Mouse (Mus musculus) liver (tissue): ENCODE data around the gene Gm11213.

Experiments
- DNase-seq: peaks from one replicate; pipeline ENCODE4 v3.0.0-alpha.2; 2020; ENCODE audit warnings: mixed read lengths

Gm11213 gene

DNA sequence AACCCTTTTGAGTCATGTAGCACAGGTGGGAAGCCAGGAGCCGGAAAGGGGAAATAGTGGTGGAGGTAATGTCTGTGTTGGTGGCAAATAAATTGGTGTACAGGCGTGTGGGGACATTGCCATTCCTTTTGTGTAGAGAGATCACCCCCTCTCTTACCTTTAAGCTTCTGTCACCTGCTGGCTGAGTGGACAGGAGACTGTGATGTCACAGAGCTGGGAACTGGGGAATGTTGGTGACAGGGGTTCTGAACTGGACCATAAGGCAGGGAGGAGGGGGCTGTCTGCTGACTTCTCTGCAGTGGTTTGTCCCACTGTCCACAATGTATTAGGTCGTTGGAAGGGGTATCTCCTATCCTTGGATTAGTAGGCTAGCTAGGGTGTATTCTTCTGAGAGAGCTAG, at the start of gene Gm11213:
Gene Gm11213, minus strand, starts transcription at position 317 of the 400 bp plus-strand sequence.
- no peak for DNase-seq

DNA sequence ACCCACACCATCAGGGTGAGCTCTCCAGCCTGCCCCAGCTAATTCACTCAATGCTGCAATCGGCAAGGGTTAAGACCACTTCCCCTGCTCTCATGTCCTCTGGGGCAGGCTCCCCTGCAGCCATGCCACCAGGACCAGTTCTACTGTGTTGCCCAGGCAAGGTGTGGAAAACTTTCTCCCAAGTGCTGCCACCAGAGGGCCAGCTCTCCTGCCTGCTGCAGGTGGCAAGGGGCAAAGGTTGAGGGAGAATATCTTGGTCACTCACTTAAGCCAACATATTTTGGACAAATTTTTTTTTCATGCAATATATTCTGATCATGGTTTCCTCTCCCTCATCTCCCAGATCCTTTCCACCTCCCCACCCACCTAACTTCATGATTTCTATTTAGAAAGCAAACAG, 49.3 kb upstream of the Gm11213 start:
- DNase-seq: no peak

DNA sequence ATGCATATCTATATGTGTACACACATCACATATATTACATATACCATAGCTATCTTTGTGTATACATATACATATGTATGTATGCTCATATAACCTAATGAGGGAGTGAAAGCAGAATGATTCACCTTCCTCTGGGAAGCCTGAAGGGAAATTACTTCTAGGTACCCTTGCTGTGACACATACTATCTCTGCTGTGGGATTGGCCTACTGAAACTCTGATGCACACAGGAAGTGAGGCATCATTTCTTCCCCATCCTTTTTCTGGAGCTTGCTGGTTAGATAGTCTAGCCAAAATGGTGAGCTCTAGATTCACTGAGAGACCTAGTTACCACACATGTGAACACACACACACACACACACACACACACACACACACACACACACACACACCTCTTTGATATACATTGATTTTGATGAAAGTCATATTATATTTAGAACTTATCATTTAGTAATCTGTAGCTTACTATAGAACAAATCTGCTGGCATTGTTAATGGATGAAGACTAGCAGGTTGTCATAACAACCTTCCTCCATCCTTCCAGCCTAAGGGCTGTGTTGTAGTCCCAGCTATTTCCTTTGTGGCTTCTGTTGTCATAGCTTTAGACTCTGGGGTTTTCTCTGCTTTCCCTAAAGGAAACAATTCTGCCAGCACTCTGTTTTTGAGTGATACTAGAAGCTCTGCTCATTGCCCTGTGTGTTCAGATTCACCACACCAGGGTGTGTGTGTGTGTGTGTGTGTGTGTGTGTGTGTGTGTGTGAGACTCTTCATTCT, 39.1 kb upstream of the Gm11213 start:
- DNase-seq: no peak

DNA sequence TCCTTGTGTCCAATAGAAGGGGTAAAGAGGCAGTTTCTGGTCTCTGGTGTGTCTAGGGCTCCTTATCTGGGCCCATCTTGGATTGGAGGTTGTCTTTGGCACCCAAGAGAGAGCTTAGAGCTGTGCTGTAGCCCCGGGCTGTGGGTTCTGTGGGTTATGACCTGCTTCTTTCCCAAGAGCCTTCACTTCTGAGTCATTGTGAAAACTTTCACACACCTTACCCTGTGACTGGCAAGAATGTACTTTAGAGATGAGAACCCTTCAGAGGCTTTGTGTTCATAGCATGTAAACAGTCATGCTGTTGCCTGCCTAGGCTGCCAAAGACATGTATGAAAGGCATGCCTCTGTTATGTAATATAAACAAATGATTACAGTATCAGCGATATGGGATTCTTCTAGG, 34.8 kb upstream of the Gm11213 start:
- no peak for DNase-seq

DNA sequence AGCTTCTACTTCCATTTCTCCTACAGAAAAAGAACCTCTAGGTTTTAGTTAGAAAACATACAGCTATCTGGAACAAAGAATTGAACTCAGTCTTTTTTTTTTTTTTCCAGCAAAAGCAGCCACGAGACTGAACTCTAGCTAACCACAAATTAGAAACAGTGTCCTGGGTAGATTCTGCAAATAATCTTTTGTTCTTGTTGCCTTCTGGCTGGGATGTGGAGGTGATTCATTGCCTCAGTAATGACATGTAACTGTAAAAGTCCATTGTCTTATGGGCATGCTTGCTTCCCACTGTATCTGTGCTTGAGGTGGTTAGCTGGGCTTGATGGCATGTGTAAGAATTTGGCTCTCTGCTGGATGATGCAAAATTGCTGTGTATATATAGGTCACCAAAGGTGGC, 33.5 kb upstream of the Gm11213 start:
- no peak for DNase-seq

DNA sequence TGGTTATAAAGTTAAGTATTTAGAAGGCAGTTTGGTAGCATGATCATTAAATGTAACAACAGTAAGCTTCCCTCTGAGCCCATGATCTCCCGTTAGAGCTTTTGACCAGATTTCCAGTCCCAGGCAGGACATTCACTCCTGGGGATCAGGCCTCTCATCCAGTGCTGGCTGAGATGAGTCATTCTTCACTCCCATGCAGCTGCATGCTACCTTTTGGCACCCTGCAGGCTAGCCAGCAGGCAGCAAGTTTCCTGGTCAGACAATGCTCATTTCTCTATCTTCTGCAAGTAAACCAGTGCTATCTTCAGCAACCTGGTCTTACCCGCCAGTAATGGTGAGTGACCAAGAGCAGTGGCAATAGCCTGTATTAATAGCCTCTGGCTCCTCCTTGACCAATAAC, 28.1 kb upstream of the Gm11213 start:
- no peak for DNase-seq

DNA sequence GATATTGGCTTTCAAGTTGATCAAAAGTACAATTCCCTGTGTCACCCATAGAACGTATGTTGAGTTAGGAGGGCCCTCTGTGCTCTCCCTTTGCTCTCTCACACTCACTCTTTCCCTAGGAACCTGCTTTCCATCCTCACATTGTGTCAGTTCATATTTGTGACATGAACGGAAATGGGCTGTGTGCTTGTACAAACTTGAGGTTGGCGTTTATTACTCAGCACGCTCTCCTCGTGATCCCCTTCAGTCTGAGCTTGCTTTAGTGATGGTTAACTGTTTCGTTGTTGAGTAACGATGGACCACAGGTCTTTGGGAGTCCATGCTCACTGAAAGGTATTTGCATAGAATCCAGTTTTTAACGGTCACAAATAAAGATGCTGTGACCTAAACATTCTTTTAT, 22.1 kb upstream of the Gm11213 start:
- DNase-seq: no peak

DNA sequence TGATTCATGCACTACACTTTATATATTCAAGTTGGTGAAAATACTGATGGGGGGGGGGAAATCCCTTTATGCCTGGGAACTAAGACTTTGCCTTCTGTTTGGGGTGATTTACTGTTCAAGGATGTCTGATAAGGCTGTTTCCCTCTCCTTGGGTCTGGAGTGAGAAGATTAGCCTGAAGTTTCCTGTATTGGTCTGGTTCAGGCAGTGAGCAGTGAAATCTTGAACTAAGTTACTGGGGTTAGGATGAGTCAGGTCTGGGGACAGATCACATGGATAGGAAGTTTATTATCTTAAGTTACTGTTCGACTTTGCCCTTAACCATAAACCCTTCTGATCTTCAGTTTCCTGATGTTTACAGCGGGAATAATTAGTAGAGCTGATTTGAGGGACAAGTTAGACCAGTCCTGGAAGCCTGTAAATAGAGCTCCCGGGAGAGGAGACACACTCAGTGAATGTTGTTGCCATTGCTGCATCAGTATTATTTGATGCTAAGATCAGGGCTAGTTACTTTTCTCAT, 20.6 kb upstream of the Gm11213 start:
- no peak for DNase-seq

DNA sequence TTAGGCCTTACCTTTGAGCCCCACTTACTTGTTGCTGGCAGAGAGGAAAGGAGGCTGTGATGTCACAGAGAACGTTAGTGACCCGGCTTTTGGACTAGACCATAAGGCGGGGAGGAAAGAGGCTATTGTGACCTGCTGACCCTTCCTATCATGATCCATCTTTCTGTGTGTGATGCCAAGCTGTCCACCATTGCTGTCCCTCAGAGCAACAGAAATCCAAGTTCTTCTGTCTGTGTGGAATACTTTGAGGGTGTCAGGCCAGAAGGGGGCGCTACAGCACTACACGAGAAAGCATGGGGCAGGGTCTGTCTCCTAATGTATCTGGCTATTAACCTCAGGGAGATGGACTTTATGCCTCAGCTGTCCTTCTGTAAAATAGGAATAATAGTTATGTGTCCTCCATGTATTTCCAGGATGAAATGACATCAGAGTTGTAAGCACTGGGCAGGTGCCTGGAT, 17.3 kb upstream of the Gm11213 start, which contains the start of gene Tex48:
Gene Tex48, minus strand, starts transcription at position 51 of the 458 bp plus-strand sequence.
- DNase-seq: peak; percentile 44

DNA sequence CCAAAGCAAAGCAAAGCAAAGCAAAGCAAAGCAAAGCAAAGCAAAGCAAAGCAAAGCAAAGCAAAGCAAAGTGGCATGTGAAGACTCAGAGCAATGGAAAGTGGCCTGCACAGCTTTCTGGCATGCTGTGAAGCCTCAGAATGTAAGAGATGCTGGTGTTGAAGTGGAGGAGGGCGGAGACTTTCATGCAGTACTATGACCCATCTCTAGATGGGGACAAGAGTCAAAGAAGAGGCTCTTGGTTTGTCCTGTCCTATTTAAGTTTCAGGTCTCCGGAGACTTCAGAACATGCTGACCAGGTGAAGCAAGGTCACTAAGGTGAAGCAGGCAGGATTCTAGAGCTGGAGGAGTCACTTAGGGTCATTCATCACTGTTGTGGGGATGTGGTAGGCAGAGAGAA, 16.8 kb upstream of the Gm11213 start:
- DNase-seq: no peak

DNA sequence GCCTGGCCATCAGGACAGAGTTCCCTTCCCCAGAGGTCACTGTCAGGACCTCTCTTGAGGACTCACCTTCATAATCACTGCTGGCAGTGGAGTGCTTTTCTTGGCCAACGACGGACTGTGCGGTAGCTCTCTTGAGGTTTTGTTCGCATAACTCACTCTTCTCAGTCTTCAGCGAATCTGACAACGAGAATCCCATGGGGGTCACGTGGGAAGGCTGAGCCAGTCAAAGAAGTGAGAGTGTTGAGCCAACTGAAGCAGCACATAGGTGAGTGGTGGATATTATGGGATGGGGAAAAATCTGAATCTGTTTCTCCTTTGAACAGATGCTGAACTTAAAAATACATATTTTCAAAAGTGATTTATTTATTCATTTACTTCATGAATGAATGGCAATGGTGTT, 3.3 kb upstream of the Gm11213 start:
- no peak for DNase-seq

DNA sequence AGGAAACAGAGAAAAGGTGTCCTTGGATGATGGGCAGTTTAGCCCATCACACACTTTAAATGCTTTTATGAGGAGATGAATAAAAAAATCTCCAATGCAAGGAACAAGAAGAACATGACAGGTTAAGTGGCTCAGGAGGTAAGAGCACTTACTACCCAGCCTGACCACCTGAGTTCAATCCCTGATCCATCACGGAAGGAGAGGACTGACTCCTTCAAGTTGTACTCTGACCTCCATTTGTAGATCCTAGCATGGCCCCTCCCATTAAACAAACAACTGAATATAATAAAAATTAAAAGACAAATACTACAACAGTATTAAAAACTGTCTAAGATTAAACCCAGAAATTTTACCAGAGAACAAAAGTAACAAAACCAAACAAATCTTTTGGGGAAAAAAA, 907 bp upstream of the Gm11213 start:
- no peak for DNase-seq

DNA sequence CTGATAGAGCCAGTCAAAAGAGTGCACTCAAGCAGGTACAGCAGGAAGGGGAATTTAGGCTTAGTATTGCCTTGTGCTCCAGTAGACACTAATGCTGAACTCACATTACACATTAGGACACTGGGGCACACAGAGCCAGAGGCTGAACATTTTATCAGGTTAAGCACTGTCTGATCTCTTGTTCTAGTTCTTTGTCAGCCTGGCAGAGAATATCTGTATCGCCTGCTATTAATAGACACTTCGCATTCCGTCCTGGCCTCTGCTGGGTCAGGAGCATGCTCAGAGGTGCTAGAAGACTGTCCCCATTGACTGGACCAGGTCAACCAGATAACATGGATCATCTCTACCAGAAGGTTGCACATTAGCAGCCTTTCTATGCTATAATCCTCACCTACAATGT, 484 bp upstream of the Gm11213 start:
- no peak for DNase-seq

DNA sequence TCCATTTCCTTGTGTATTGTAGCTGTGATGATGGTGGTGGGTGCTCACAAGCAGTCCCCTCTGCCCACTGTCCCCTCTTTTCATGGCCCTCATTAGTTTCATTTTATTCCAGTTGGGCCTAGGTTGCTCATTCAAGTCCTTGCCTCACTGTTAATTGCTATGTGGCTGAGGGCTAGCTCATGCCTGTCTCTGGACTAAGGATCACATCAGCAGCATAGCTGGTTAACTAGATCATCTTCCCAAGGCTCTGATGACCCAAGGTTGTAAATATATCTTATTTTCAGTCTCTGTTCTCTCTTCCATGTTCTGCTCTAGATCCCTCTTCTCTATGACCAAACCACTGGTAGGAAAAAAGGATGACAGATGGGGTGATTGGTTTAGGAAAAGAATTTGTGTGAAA, 3.8 kb downstream of the Gm11213 start:
- DNase-seq: no peak

DNA sequence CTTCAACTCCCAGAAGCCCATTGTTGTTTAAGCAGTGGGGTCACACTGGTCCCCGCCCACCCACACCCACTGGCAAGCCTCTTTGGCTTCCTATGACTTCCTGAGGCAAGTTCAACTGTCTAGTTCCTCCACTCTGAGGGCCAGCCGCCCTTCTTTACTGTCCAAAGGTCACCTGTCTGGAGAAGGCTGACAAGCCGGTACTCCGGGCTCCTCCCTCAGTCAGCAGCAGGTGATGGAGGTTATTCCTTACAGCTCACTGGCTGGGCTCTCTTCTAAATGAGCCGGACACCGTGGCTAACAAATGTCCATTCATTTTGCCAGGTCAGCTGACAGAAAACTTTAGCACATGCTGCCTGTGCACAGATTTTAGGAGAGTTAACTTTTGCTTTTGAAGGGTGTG, 4.3 kb downstream of the Gm11213 start:
- DNase-seq: no peak

DNA sequence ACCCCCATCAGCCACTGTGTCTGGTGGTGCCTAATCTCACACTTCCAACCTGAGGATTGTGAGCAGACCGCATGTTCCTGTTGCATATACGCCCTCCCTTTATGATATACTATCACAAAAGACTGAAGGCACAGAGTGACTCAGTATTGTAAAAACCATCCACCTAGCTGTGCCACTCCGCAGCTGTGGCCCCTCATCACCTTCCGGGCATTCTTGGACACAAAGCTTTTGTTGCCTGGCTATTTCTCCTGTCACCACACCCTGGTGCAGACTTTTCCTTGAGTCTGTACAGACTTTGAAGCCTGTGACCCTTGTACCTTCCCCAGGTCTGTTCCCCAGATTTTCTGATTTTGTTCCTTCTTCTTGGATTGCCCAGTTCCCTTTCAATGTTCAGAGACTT, 9.1 kb downstream of the Gm11213 start:
- DNase-seq: no peak

DNA sequence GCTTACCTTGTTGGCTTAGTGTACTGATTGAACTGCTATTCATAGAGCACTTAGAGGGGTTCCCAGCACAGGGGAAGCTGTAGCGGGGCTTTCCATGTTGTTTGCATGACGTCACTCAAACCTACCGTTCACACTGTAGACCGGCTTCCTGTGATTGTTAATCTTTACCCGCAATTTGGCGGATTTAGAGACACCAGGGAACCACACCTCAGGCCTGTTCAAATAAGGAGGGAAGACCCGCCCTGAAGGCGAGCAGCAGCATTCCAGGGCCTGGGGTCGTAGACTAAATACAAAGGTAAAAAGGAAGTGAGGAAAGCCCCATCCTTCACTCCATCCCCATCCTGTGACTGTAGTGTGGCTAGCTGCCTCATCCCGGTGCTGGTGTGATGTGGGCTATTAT, 9.8 kb downstream of the Gm11213 start:
- DNase-seq: no peak

DNA sequence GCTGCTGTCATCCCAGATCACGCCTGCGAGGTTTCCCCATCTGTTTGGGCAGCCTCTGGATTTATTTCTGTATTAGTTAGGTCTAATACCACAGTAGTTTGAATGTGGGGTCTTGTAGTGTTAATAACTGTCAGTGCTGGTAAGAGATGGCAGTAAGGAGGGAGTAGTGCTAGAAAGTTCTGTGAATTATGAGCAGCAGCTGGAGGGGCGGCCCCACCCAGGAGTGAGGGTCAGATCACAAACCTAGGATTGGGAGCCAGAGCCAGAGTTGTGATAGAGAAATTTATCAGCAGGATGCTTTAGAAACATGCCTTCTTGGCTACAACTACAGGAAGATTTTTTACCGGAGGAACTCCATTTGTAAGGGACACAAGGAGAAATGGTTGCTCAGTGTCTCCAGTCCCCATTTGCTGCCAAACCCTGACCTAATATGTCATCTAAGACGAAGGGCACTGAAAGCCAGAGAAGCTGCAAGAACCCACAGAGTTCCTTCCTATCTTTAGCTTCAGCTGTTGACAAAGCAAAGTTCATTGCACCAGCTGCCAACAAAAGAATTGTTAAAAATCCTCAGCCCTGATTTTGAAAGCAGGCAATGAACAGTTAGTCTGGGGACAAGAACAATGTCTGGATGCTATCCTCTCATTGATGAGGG, 10.5 kb downstream of the Gm11213 start:
- DNase-seq: no peak

DNA sequence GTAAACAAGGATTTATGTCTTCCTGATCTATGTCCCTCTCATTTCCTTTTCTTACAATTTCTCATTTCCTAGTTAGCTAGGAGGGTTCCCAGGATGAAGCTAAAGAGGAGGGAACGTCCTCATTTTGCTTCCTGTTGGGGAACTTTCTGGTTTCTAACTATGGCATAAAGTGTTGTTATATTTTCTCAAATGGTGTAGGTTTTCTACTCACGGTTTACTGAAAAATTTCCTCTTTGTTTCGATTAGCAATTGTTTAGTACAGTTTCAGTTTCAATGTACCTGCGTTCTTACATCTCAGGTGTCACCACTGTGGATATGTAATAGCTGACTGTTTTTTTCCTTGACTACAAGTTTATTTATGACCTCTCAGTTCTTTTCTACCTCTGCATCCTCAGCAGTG, 14.5 kb downstream of the Gm11213 start:
- DNase-seq: no peak

DNA sequence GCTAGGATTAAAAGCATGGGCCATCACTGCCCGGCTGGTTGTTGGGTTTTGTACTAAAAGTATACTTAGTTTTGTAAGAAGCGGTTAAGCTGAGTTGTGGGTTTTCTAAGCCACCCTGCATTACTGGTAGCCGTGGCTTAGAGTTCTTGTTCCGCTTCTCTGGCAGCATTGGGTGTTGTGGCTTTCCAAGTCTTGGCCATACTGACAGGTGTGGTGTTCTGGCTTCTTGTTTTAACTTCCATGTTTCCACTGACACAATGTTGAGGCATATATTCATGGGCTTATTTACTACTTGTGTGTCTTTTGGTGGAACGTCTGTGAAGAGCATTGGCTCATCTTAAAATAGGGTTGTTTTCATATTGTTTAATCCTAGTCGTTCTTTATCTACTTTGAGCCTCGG, 15.1 kb downstream of the Gm11213 start:
- DNase-seq: no peak

DNA sequence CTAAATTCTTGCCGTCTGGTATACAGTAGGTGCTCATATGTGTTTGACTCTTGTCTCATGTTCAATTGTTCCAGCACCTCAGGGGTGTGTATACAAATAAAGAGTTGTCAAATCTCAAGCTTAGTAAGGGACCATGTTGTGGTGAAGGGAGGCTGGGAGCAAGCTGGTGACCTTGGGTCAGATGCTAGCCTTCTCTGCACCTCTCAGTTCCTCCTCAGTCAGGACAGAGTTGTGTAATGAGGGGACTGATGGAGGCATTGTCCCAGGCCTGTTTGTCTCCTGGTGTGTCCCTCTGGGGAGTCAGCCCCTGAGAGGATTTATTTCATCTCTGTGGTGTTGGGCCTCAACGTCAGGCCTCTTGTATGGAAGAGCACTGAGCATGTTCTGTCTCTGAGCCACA, 18.8 kb downstream of the Gm11213 start:
- DNase-seq: no peak

DNA sequence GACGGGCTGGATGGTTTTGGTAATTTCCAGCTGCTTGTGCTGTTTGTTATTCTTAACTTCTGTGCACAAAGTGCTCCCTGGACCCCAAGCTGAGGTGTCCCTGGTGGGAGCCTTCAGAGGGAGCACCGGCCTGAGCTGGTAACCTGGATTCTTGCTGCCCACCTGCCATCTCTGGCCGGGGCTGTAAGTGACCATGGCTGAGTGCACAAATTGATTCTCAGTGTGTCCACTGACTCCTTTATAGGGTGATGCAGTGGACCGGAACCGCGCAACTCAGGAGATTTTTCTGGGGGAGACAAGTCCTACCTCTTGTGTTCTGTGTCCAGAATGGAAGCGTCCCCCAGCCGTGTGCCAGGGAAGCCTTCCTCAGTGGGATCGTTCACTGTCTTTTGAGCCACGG, 19.8 kb downstream of the Gm11213 start:
- no peak for DNase-seq

DNA sequence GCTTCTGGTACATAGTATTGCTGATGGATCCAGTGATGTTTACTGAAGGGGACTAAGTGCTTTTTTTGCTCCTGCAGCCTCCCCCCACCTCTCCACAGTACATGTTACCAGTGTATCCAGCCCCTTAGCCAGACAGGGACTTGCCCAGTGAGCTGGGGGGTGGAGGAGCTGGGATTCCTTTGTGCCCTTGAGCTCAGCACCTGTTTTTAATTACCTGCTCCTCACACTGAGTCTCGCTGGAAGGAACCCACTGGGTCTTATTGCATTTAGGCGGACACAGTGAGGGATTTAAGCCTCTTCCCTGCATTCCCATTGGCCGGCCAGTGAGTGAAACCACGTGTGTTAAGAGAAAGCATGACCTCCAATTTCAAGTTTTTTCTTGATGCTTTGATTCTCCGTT, 22.5 kb downstream of the Gm11213 start:
- no peak for DNase-seq

DNA sequence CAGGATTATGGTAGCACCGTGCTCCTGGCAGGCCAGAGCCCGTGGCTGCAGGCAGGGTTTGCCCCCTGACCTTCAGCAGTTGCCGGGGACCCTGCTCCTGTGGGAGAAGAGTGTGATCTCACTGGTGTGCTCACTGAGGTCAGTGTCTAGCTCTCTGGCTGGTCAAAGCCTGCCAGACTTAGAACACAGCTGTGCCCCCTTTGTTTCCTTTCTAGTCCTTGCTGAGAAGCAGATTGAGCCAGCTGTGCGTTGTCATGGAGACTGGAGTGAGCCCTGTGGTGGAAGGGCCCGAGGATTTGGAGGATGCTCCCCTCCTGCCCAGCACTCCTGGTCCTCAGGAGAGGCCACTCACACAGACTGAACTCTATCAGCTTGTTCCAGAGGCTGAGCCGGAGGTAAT, 25.0 kb downstream of the Gm11213 start:
- DNase-seq: no peak
